Mouse (Mus musculus) ES-Bruce4 (cell line): ENCODE data around the gene Csnk2a2.

Source experiments
- CTCF ChIP-seq: IDR thresholded peaks from one replicate; pipeline ENCODE4 v1.8.1; 2011; ENCODE audit warnings: low read depth, low read length
- POLR2A ChIP-seq: IDR thresholded peaks from one replicate; pipeline ENCODE4 v1.8.1; 2011; ENCODE audit warnings: low read length; ENCODE audit not compliant: insufficient read depth

GRCm38 (mm10) chr8:95399131-95399530 lies 90.7 kb downstream of the Csnk2a2 start:
- TF ChIP-seq POLR2A, result no peak
- TF ChIP-seq CTCF, result no peak
